Comparison of ENCODE assay signal across 8 mouse cellular contexts in genomic region chr10:68356973-68357372, GRCm38 (mm10).
DNase-seq lines count a peak whose midpoint lies in the region; ATAC-seq and TF ChIP-seq lines count a peak whose summit lies in the region.

No protein-coding gene starts in this region.

- H3K27me3 ChIP-seq in heart, adult 2 months (ENCODE audit: control insufficient read depth, insufficient read depth, low read length) = no peaks in the 10 kb centered on the region
- no peaks in the 10 kb centered on the region for H3K27me3 ChIP-seq in forebrain, embryonic 12.5 days

- no peak for TF ChIP-seq POLR2A in heart, adult 2 months (IDR thresholded peaks at IDR 0.05; ENCODE audit: insufficient read depth, low read depth, low read length)

- peaks cover 4% of the 10 kb centered on the region for H3K36me3 ChIP-seq in heart, adult 2 months (ENCODE audit: control insufficient read depth, insufficient read depth, low read length)
- no peaks in the 10 kb centered on the region for H3K36me3 ChIP-seq in forebrain, embryonic 12.5 days (replicated peaks)

- H3K4me2 ChIP-seq in forebrain, embryonic 12.5 days = no peak overlapping the region

- H3K4me3 ChIP-seq in heart, adult 2 months = no peak overlapping the region
- no peak overlapping the region for H3K4me3 ChIP-seq in forebrain, embryonic 12.5 days (replicated peaks)

- no peak for ATAC-seq in forebrain, embryonic 12.5 days (ENCODE audit: low FRiP score)

- intact Hi-C loops in heart, adult 2 months (cut with DNase I) = no loop called here
- intact Hi-C loops in heart, postnatal 36 days (cut with DNase I) = loop anchor here (5.0 kb wide), 2 partner anchors 85 to 105 kb away; no protein-coding TSS in a partner anchor

- H3K9ac ChIP-seq in heart, adult 2 months (ENCODE audit: low read depth, low read length) = no peak overlapping the region
- no peak overlapping the region for H3K9ac ChIP-seq in forebrain, embryonic 12.5 days

- no peak overlapping the region for H3K27ac ChIP-seq in heart, adult 2 months
- no peak overlapping the region for H3K27ac ChIP-seq in forebrain, embryonic 12.5 days

- no peaks in the 10 kb centered on the region for H3K79me2 ChIP-seq in heart, adult 2 months (replicated peaks; ENCODE audit: control insufficient read depth, insufficient read depth, low read length)

- TF ChIP-seq EP300 in heart, adult 2 months (IDR thresholded peaks at IDR 0.05; ENCODE audit: insufficient read depth, low read depth, low read length) = no peak

- no peaks in the 10 kb centered on the region for H3K9me3 ChIP-seq in forebrain, embryonic 12.5 days

- H3K4me1 ChIP-seq in heart, adult 2 months (ENCODE audit: control insufficient read depth, insufficient read depth, low read length) = peaks cover 3% of the 10 kb centered on the region
- peaks cover 29% of the 10 kb centered on the region for H3K4me1 ChIP-seq in forebrain, embryonic 12.5 days

- DNase-seq in heart, adult 2 months = no peak
- no peak for DNase-seq in heart, postnatal 36 days
- peak; percentile 39 to 40 for DNase-seq in urinary bladder, postnatal 36 days (ENCODE audit: low spot score in 2 of 2)
- DNase-seq in urinary bladder, postnatal 4 days (ENCODE audit: low spot score in 2 of 2) = no peak
- DNase-seq in kidney, adult 18-20 months = peak; percentile 53
- DNase-seq in lung, postnatal 25 days (ENCODE audit: low spot score) = peak; percentile 42
- no peak for DNase-seq in layer of hippocampus, adult 9-11 months

- 37% methylated on average over 6 of the region's 6 CpGs for WGBS in heart, adult 2 months
- WGBS in forebrain, embryonic 12.5 days = 74% methylated on average over 6 of the region's 6 CpGs

- TF ChIP-seq CTCF in heart, adult 2 months (IDR thresholded peaks at IDR 0.05) = peak; percentile 44

Comparison
In these comparisons a context has a peak if more than half of its experiments do, and no peak if none do; other contexts are left out.
1. DNase-seq: peak in urinary bladder, postnatal 36 days (2 of 2), kidney, adult 18-20 months (single experiment) and lung, postnatal 25 days (single experiment); none in heart, adult 2 months (0 of 2), heart, postnatal 36 days (0 of 2), urinary bladder, postnatal 4 days (0 of 2) and layer of hippocampus, adult 9-11 months (single experiment).